Comparison of ENCODE assay signal across 22 mouse cellular contexts in the genomic region with DNA sequence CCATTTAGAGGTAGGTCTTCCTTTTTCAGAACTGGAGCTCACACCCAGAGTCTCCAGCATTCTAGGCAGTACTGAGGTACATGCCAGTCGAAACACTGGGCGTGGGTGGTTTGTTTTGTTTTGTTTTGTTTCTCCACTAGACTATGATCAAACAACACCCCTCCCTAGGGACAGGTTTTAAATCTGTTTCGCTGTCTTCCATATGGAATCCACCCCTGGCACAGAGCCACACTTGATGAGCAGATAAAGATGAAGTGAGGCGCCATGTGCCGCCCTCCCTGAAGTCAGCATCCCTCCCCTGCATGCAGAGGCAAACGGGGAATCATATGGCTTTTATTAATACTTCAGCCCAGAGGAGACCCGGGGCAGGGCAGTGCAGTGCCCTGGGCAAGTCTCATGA. TPM values are rescaled to one million over a fixed set of nuclear protein-coding genes. Genes with fewer than 3 reads are reported as not detected.
DNase-seq lines count a peak whose midpoint lies in the region; ATAC-seq lines count a peak whose summit lies in the region.
"Had no signal": no experiment of that assay in that cellular context is flagged by ENCODE, and none has a peak within 500 bp of the region (broad histone marks: within the 10 kb centered on the region; RNA-seq: fewer than 3 reads in every experiment).

No protein-coding gene starts in this region.

- no peaks in the 10 kb centered on the region for H3K9me3 ChIP-seq in embryonic facial prominence, embryonic 14.5 days (ENCODE audit: control insufficient read depth, low read length)
- no peaks in the 10 kb centered on the region for H3K9me3 ChIP-seq in kidney, embryonic 16.5 days (ENCODE audit: low read length)
- H3K9me3 ChIP-seq: embryonic facial prominence, embryonic 15.5 days; forebrain, embryonic 12.5 days; heart, embryonic 12.5 days; intestine, embryonic 15.5 days; liver, embryonic 13.5 days had no signal

- H3K4me3 ChIP-seq in embryonic facial prominence, embryonic 14.5 days (ENCODE audit: low read depth, low read length) = no peak overlapping the region
- H3K4me3 ChIP-seq in kidney, embryonic 16.5 days (ENCODE audit: low read length) = no peak overlapping the region
- H3K4me3 ChIP-seq: embryonic facial prominence, embryonic 15.5 days; forebrain, embryonic 12.5 days; heart, embryonic 12.5 days; intestine, embryonic 15.5 days; liver, embryonic 13.5 days had no signal

- peak; percentile 22 to 33 for DNase-seq in left cerebral cortex, adult 18-20 months (ENCODE audit: low spot score in 2 of 2)
- DNase-seq in left cerebral cortex, adult 11 months (ENCODE audit: low spot score) = no peak
- DNase-seq in MN1 (ENCODE audit: low spot score) = peak; percentile 86
- peak; percentile 81 for DNase-seq in embryonic facial prominence, embryonic 14.5 days (ENCODE audit: low spot score)
- peak; percentile 57 for DNase-seq in right cerebral cortex, postnatal 14 days
- no peak for DNase-seq in thymus, postnatal 4 days
- DNase-seq: adrenal gland, adult 2 months; heart, postnatal 4 days; kidney, postnatal 10 days; liver, embryonic 13.5 days; lung, postnatal 10 days; thymus, adult 2 months had no signal

- H3K4me2 ChIP-seq in embryonic facial prominence, embryonic 14.5 days (ENCODE audit: low read depth, low read length) = no peak overlapping the region
- H3K4me2 ChIP-seq in kidney, embryonic 16.5 days (replicated peaks; ENCODE audit: low read depth, low read length) = no peak overlapping the region
- H3K4me2 ChIP-seq: embryonic facial prominence, embryonic 15.5 days; forebrain, embryonic 12.5 days; heart, embryonic 12.5 days; intestine, embryonic 15.5 days; liver, embryonic 13.5 days; midbrain, embryonic 11.5 days had no signal

- ATAC-seq in embryonic facial prominence, embryonic 14.5 days (ENCODE audit: low read depth) = no peak
- no peak for ATAC-seq in kidney, embryonic 16.5 days (ENCODE audit: low FRiP score, low TSS enrichment)

- no peak overlapping the region for H3K27ac ChIP-seq in embryonic facial prominence, embryonic 14.5 days (replicated peaks; ENCODE audit: low read depth, low read length)
- H3K27ac ChIP-seq in kidney, embryonic 16.5 days (ENCODE audit: low read length) = no peak overlapping the region
- H3K27ac ChIP-seq: embryonic facial prominence, embryonic 15.5 days; forebrain, embryonic 12.5 days; intestine, embryonic 15.5 days; liver, embryonic 13.5 days had no signal

- WGBS in embryonic facial prominence, embryonic 14.5 days = 23% methylated on average over 7 of the region's 7 CpGs
- WGBS in kidney, embryonic 16.5 days = 39% methylated on average over 7 of the region's 7 CpGs

- H3K27me3 ChIP-seq in embryonic facial prominence, embryonic 14.5 days (replicated peaks; ENCODE audit: control insufficient read depth, insufficient read depth, low read length) = peaks cover 14% of the 10 kb centered on the region
- H3K27me3 ChIP-seq in kidney, embryonic 16.5 days (ENCODE audit: insufficient read depth, low read length) = peaks cover 10% of the 10 kb centered on the region; the same call in 1 of the 2 replicates

- no peaks in the 10 kb centered on the region for H3K36me3 ChIP-seq in embryonic facial prominence, embryonic 14.5 days (ENCODE audit: control insufficient read depth, insufficient read depth, low read length)
- H3K36me3 ChIP-seq in kidney, embryonic 16.5 days (ENCODE audit: insufficient read depth, low read length) = no peaks in the 10 kb centered on the region
- H3K36me3 ChIP-seq: embryonic facial prominence, embryonic 15.5 days; forebrain, embryonic 12.5 days; heart, embryonic 12.5 days; intestine, embryonic 15.5 days; liver, embryonic 13.5 days had no signal

- no peak overlapping the region for H3K9ac ChIP-seq in embryonic facial prominence, embryonic 14.5 days (ENCODE audit: low read depth, low read length)
- H3K9ac ChIP-seq in kidney, embryonic 16.5 days (replicated peaks; ENCODE audit: low read length) = no peak overlapping the region
- H3K9ac ChIP-seq: embryonic facial prominence, embryonic 15.5 days; forebrain, embryonic 12.5 days; heart, embryonic 12.5 days; intestine, embryonic 15.5 days; liver, embryonic 13.5 days had no signal

- H3K4me1 ChIP-seq in embryonic facial prominence, embryonic 14.5 days (ENCODE audit: control insufficient read depth, insufficient read depth, low read length) = no peaks in the 10 kb centered on the region
- H3K4me1 ChIP-seq in kidney, embryonic 16.5 days (ENCODE audit: insufficient read depth, low read length) = no peaks in the 10 kb centered on the region
- H3K4me1 ChIP-seq: forebrain, embryonic 12.5 days; heart, embryonic 12.5 days had no signal

RNA-seq across cellular contexts. Expression of a gene that starts 17.8 kb away (rescaled TPM):
- total RNA-seq in left cerebral cortex, adult 18-20 months (2021) = under 1 TPM; 0.16 to 0.19 TPM
- 1.6 and 2.8 TPM in 2 replicates for polyA plus RNA-seq in embryonic facial prominence, embryonic 14.5 days (2014; fragmentation: Nextera tagmentation; extraction: Ambion mirVana)
- 0.15 and 0.61 TPM in 2 replicates for polyA plus RNA-seq in kidney, embryonic 16.5 days (2015; fragmentation: Nextera tagmentation; extraction: Ambion mirVana)
- total RNA-seq: gastrocnemius, adult 8-10 months; heart, postnatal 4 days had no signal
- polyA plus RNA-seq: forebrain, embryonic 12.5 days; heart, embryonic 12.5 days; intestine, embryonic 15.5 days; midbrain, embryonic 11.5 days had no signal

RNA-seq across cellular contexts. Expression of a gene that starts 20.9 kb away (rescaled TPM):
- under 1 TPM; 0.23 to 0.26 TPM for total RNA-seq in left cerebral cortex, adult 18-20 months (2021)
- polyA plus RNA-seq in embryonic facial prominence, embryonic 14.5 days (2014; fragmentation: Nextera tagmentation; extraction: Ambion mirVana) = 14.6 and 17.9 TPM in 2 replicates
- polyA plus RNA-seq in kidney, embryonic 16.5 days (2015; fragmentation: Nextera tagmentation; extraction: Ambion mirVana) = 60.0 and 63.5 TPM in 2 replicates
- total RNA-seq: CH12.LX; heart, postnatal 4 days; layer of hippocampus, postnatal 25 days had no signal
- polyA plus RNA-seq: heart, embryonic 12.5 days; liver, embryonic 13.5 days had no signal

RNA-seq across cellular contexts. Expression of a gene that starts 21.4 kb away (rescaled TPM):
- total RNA-seq in left cerebral cortex, adult 18-20 months (2021) = 1 to 10 TPM; 5.3 to 5.4 TPM
- polyA plus RNA-seq in embryonic facial prominence, embryonic 14.5 days (2014; fragmentation: Nextera tagmentation; extraction: Ambion mirVana) = 39.6 and 40.3 TPM in 2 replicates
- polyA plus RNA-seq in kidney, embryonic 16.5 days (2015; fragmentation: Nextera tagmentation; extraction: Ambion mirVana) = 53.0 and 56.2 TPM in 2 replicates

RNA-seq across cellular contexts. Expression of a gene that starts 25.7 kb away (rescaled TPM):
- total RNA-seq in left cerebral cortex, adult 18-20 months (2021) = not detected
- 17.0 and 22.6 TPM in 2 replicates for polyA plus RNA-seq in embryonic facial prominence, embryonic 14.5 days (2014; fragmentation: Nextera tagmentation; extraction: Ambion mirVana)
- polyA plus RNA-seq in kidney, embryonic 16.5 days (2015; fragmentation: Nextera tagmentation; extraction: Ambion mirVana) = 242 and 253 TPM in 2 replicates
- total RNA-seq: adrenal gland, adult 2 months; CH12.LX; gastrocnemius, adult 8-10 months; heart, postnatal 4 days; layer of hippocampus, postnatal 25 days had no signal
- polyA plus RNA-seq: adrenal gland, adult 2 months; neural tube, embryonic 14.5 days had no signal

RNA-seq across cellular contexts. Expression of a gene that starts 27.5 kb away (rescaled TPM):
- 10 to 100 TPM; 10.2 to 12.7 TPM for total RNA-seq in left cerebral cortex, adult 18-20 months (2021)
- polyA plus RNA-seq in embryonic facial prominence, embryonic 14.5 days (2014; fragmentation: Nextera tagmentation; extraction: Ambion mirVana) = 23.3 and 30.7 TPM in 2 replicates
- 28.9 and 31.2 TPM in 2 replicates for polyA plus RNA-seq in kidney, embryonic 16.5 days (2015; fragmentation: Nextera tagmentation; extraction: Ambion mirVana)

Comparison
In these comparisons a context has a peak if more than half of its experiments do, and no peak if none do; other contexts are left out.
1. DNase-seq: peak in left cerebral cortex, adult 18-20 months (2 of 2), MN1 (single experiment), embryonic facial prominence, embryonic 14.5 days (single experiment) and right cerebral cortex, postnatal 14 days (single experiment); none in left cerebral cortex, adult 11 months (single experiment) and thymus, postnatal 4 days (single experiment).